Mouse (Mus musculus) CH12.LX (cell line): Measurements from ENCODE around the gene Kcnj6. TPM values are rescaled to one million over a fixed set of nuclear protein-coding genes. Genes with fewer than 3 reads are reported as not detected.

Experiments used
- DNase-seq: peaks from one replicate; pipeline ENCODE4 v3.0.0-alpha.2; 2013; ENCODE audit errors: extremely low read depth
- H3K27ac ChIP-seq: 2 replicates; pipeline ENCODE4 v1.5.1; 2012; ENCODE audit warnings: low read depth, mild to moderate bottlenecking, control low read depth, moderate library complexity; ENCODE audit not compliant: insufficient read depth
- H3K27me3 ChIP-seq: replicated peaks from 2 replicates; pipeline ENCODE3; 2012; ENCODE audit warnings: inconsistent platforms
- H3K36me3 ChIP-seq, 2 experiments: replicated peaks in 1 of 2; 2 replicates each; pipeline versions ENCODE3 to v1.6.1; 2012; ENCODE audit warnings: inconsistent platforms in 1 of 2, low read length in 1 of 2, mild to moderate bottlenecking in 1 of 2, mixed read lengths in 1 of 2, moderate library complexity in 1 of 2; ENCODE audit not compliant: control insufficient read depth in 1 of 2, insufficient read depth in 1 of 2
- H3K4me1 ChIP-seq, 2 experiments: 2 replicates each; pipeline ENCODE4 v1.6.1; 2012; ENCODE audit warnings: inconsistent platforms in 1 of 2, moderate library complexity in 1 of 2; ENCODE audit not compliant: insufficient read depth in 2 of 2, control insufficient read depth in 1 of 2
- H3K4me2 ChIP-seq: 2 replicates; pipeline ENCODE4 v1.6.1; 2012; ENCODE audit warnings: low read depth, mild to moderate bottlenecking, control low read depth; ENCODE audit not compliant: poor library complexity, insufficient read depth, severe bottlenecking
- H3K4me3 ChIP-seq, 3 experiments: fragments of 150-350 bp in 1 of 3; sonication (generic) in 1 of 3; replicated peaks in 1 of 3; 2 replicates each; pipeline versions ENCODE3 to v1.5.1; 2011 to 2012; ENCODE audit warnings: low read depth in 2 of 3, low read length in 2 of 3, mild to moderate bottlenecking in 2 of 3, moderate library complexity in 2 of 3, control low read depth in 1 of 3, improper control_type of control experiment in 1 of 3, inconsistent platforms in 1 of 3, mixed read lengths in 1 of 3; ENCODE audit not compliant: poor library complexity in 1 of 3
- H3K79me2 ChIP-seq: replicated peaks from 2 replicates; pipeline ENCODE4 v1.6.1; 2012; ENCODE audit warnings: mild to moderate bottlenecking, moderate library complexity; ENCODE audit not compliant: control insufficient read depth, poor library complexity, insufficient read depth, severe bottlenecking; ENCODE audit errors: extremely low read depth
- H3K9ac ChIP-seq: 2 replicates; pipeline ENCODE4 v1.6.1; 2012; ENCODE audit warnings: low read depth, mild to moderate bottlenecking, control low read depth, moderate library complexity; ENCODE audit not compliant: insufficient read depth
- H3K9me3 ChIP-seq: replicated peaks from 2 replicates; pipeline ENCODE3; 2012; ENCODE audit warnings: low read length, inconsistent platforms, mixed read lengths
- BHLHE40 ChIP-seq: IDR thresholded peaks from 2 replicates; pipeline ENCODE4 v1.6.1; 2011; ENCODE audit warnings: mild to moderate bottlenecking, low read depth, low read length, improper control_type of control experiment
- E2F4 ChIP-seq: IDR thresholded peaks from 2 replicates; pipeline ENCODE4 v1.6.1; 2011; ENCODE audit warnings: low read depth, low read length, improper control_type of control experiment; ENCODE audit not compliant: insufficient replicate concordance
- ELF1 ChIP-seq: IDR thresholded peaks from 2 replicates; pipeline ENCODE4 v1.6.1; 2014; ENCODE audit warnings: low read depth, mild to moderate bottlenecking, inconsistent platforms, low read length, improper control_type of control experiment
- EP300 ChIP-seq: IDR thresholded peaks from 2 replicates; pipeline ENCODE4 v1.6.1; 2011; ENCODE audit warnings: low read length, improper control_type of control experiment
- ETS1 ChIP-seq: conservative IDR thresholded peaks from 2 replicates; pipeline ENCODE4 v1.6.1; 2012; ENCODE audit warnings: low read depth, mild to moderate bottlenecking, inconsistent platforms, low read length, improper control_type of control experiment, moderate library complexity
- HCFC1 ChIP-seq: IDR thresholded peaks from 2 replicates; pipeline ENCODE4 v1.6.1; 2012; ENCODE audit warnings: low read depth, mild to moderate bottlenecking, inconsistent platforms, low read length, improper control_type of control experiment
- JUN ChIP-seq: IDR thresholded peaks from 2 replicates; pipeline ENCODE4 v1.6.1; 2011; ENCODE audit warnings: low read depth, mild to moderate bottlenecking, low read length, improper control_type of control experiment, moderate library complexity; ENCODE audit not compliant: insufficient read depth
- MAFK ChIP-seq: IDR thresholded peaks from 2 replicates; pipeline ENCODE4 v1.6.1; 2011; ENCODE audit warnings: low read length, improper control_type of control experiment; ENCODE audit not compliant: insufficient replicate concordance
- MAX ChIP-seq: IDR thresholded peaks from 2 replicates; pipeline ENCODE4 v1.6.1; 2011; ENCODE audit warnings: low read length, improper control_type of control experiment
- MAZ ChIP-seq: IDR thresholded peaks from 2 replicates; pipeline ENCODE4 v1.6.1; 2012; ENCODE audit warnings: low read depth, mild to moderate bottlenecking, inconsistent platforms, low read length, improper control_type of control experiment, moderate library complexity
- MYC ChIP-seq: IDR thresholded peaks from 2 replicates; pipeline ENCODE4 v1.6.1; 2011; ENCODE audit warnings: low read depth, mild to moderate bottlenecking, improper control_type of control experiment, low read length
- NELFE ChIP-seq: IDR thresholded peaks from 2 replicates; pipeline ENCODE4 v1.6.1; 2011; ENCODE audit warnings: low read depth, low read length, improper control_type of control experiment
- PAX5 ChIP-seq: IDR thresholded peaks from 2 replicates; pipeline ENCODE4 v1.6.1; 2012; ENCODE audit warnings: low read length, inconsistent platforms, mixed read lengths
- POLR2A ChIP-seq: IDR thresholded peaks from 2 replicates; pipeline ENCODE4 v1.6.1; 2011; ENCODE audit warnings: low read depth, mild to moderate bottlenecking, improper control_type of control experiment, low read length
- RAD21 ChIP-seq: IDR thresholded peaks from 2 replicates; pipeline ENCODE4 v1.6.1; 2011; ENCODE audit warnings: low read depth, mild to moderate bottlenecking, low read length, improper control_type of control experiment, moderate library complexity
- SIN3A ChIP-seq: IDR thresholded peaks from 2 replicates; pipeline ENCODE4 v1.6.1; 2012; ENCODE audit warnings: low read length, improper control_type of control experiment, inconsistent platforms
- TBP ChIP-seq: conservative IDR thresholded peaks from 2 replicates; pipeline ENCODE4 v1.6.1; 2011; ENCODE audit warnings: low read depth, low read length, improper control_type of control experiment
- UBTF ChIP-seq: IDR thresholded peaks from 2 replicates; pipeline ENCODE4 v1.6.1; 2012; ENCODE audit warnings: low read depth, mild to moderate bottlenecking, inconsistent platforms, low read length, improper control_type of control experiment, moderate library complexity
- USF1 ChIP-seq: IDR thresholded peaks from 2 replicates; pipeline ENCODE4 v1.6.1; 2014; ENCODE audit warnings: low read depth, mild to moderate bottlenecking, inconsistent platforms, low read length, improper control_type of control experiment
- USF2 ChIP-seq: conservative IDR thresholded peaks from 2 replicates; pipeline ENCODE4 v1.6.1; 2011; ENCODE audit warnings: low read depth, low read length, improper control_type of control experiment
- ZC3H11A ChIP-seq: IDR thresholded peaks from 2 replicates; pipeline ENCODE4 v1.6.1; 2012; ENCODE audit warnings: low read depth, mild to moderate bottlenecking, inconsistent platforms, low read length, improper control_type of control experiment
- ZMIZ1 ChIP-seq: IDR thresholded peaks from 2 replicates; pipeline ENCODE4 v1.6.1; 2012; ENCODE audit warnings: low read depth, mild to moderate bottlenecking, inconsistent platforms, low read length, improper control_type of control experiment
- dilution Hi-C: fragments of 300-500 bp; cut with MboI; formaldehyde crosslinking; loops from 2 replicates; pipeline ENCODE4 v1.14.3; 2020; ENCODE audit warnings: low sequenced_read_pairs; ENCODE audit not compliant: extremely low pct_unique_long_range_greater_than_20kb, extremely low pct_ligation_motif_present
- in situ Hi-C: fragments of 300-500 bp; cut with MboI; formaldehyde crosslinking; loops from 3 replicates; pipeline ENCODE4 v1.14.3; 2019; ENCODE audit warnings: low sequenced_read_pairs, low pct_ligation_motif_present, low pct_unique_long_range_greater_than_20kb, mixed read lengths
- polyA plus RNA-seq: library from polyadenylated mRNA; unstranded; fragments of >175 nt; gene quantifications from 2 replicates; pipeline ENCODE4 v1.2.1, GENCODE M21; 2012; ENCODE audit warnings: low read depth; ENCODE audit not compliant: insufficient read length
- total RNA-seq, 2 experiments: library from RNA; depleted of rRNA; stranded (reverse); fragments of 300-350 nt in 1 of 2; fragments of >200 nt in 1 of 2; gene quantifications; 2 replicates each; pipeline ENCODE4 v1.2.3; 2012 to 2014

Gene Kcnj6
- total and polyA plus RNA-seq, 3 experiments: not detected

- Histone ChIP-seq H3K79me2 (no peaks in the 10 kb centered on the region), H3K9me3 (peaks cover 6% of the 10 kb centered on the region), H3K4me3 (no peak overlapping the region), H3K27me3 (peaks cover 25% of the 10 kb centered on the region), H3K27ac (no peak overlapping the region), H3K36me3 (no peaks in the 10 kb centered on the region), H3K4me2 (no peak overlapping the region), H3K4me1 (no peaks in the 10 kb centered on the region), H3K9ac (no peak overlapping the region)
- dilution Hi-C loops (no loop called here), in situ Hi-C loops (no loop called here)
- TF ChIP-seq NELFE: no peak
- no peak for TF ChIP-seq BHLHE40
- no peak for TF ChIP-seq JUN
- no peak for TF ChIP-seq SIN3A
- no peak for TF ChIP-seq MYC
- TF ChIP-seq USF1: no peak
- TF ChIP-seq USF2: no peak
- TF ChIP-seq MAX: no peak
- no peak for TF ChIP-seq ZC3H11A
- no peak for TF ChIP-seq ZMIZ1
- no peak for TF ChIP-seq MAFK
- no peak for TF ChIP-seq MAZ
- no peak for TF ChIP-seq E2F4
- TF ChIP-seq TBP: no peak
- no peak for TF ChIP-seq EP300
- no peak for TF ChIP-seq UBTF
- TF ChIP-seq POLR2A: no peak
- TF ChIP-seq ETS1: no peak
- no peak for TF ChIP-seq HCFC1
- peak; percentile 42 for DNase-seq
Observed at GRCm38 (mm10) chr16:94760732-94761131, 236.8 kb downstream of the Kcnj6 start.

GRCm38 (mm10) chr16:94759761-94760160, 237.7 kb downstream of the Kcnj6 start:
- Histone ChIP-seq H3K36me3 (no peaks in the 10 kb centered on the region), H3K4me1 (no peaks in the 10 kb centered on the region), H3K27ac (no peak overlapping the region), H3K4me3 (no peak overlapping the region), H3K27me3 (peaks cover 22% of the 10 kb centered on the region), H3K9ac (no peak overlapping the region), H3K4me2 (no peak overlapping the region), H3K9me3 (peaks cover 6% of the 10 kb centered on the region), H3K79me2 (no peaks in the 10 kb centered on the region)
- dilution Hi-C loops: no loop called here
- in situ Hi-C loops: no loop called here
- TF ChIP-seq POLR2A (no peak), PAX5 (no peak), RAD21 (no peak), E2F4 (no peak), MAFK (no peak), ELF1 (no peak)
- DNase-seq: no peak
